Mouse (Mus musculus) midbrain, postnatal 0 days (tissue): ENCODE data around the gene Tex37. TPM values are rescaled to one million over a fixed set of nuclear protein-coding genes. Genes with fewer than 3 reads are reported as not detected.

Experiments
- ATAC-seq: fragments of 200-750 bp; cut with Nextera tagmentation; 2 replicates; pipeline ENCODE4 v1.8.0; 2017; ENCODE audit warnings: moderate number of reproducible peaks, mild to moderate bottlenecking, moderate TSS enrichment, moderate library complexity; ENCODE audit not compliant: low FRiP score
- DNase-seq: peaks from one replicate; pipeline ENCODE4 v3.0.0-alpha.2; 2015; ENCODE audit warnings: low spot score
- H3K27ac ChIP-seq: fragments of 300-500 bp; sonication (generic); 2 replicates; pipeline ENCODE4 v1.5.1; 2014; ENCODE audit warnings: low read depth, mild to moderate bottlenecking, low read length, mixed read lengths
- H3K27me3 ChIP-seq: fragments of 300-500 bp; sonication (generic); 2 replicates; pipeline ENCODE4 v1.6.1; 2014; ENCODE audit warnings: low read length, control low read depth, mixed read lengths; ENCODE audit not compliant: insufficient read depth
- H3K36me3 ChIP-seq: fragments of 300-500 bp; sonication (generic); 2 replicates; pipeline ENCODE4 v1.6.1; 2014; ENCODE audit warnings: low read length, control low read depth, mixed read lengths; ENCODE audit not compliant: insufficient read depth
- H3K4me1 ChIP-seq: fragments of 300-500 bp; sonication (generic); 2 replicates; pipeline ENCODE4 v1.6.1; 2014; ENCODE audit warnings: mild to moderate bottlenecking, control low read depth, antibody characterized with exemption, low read length, mixed read lengths; ENCODE audit not compliant: insufficient read depth
- H3K4me2 ChIP-seq: fragments of 300-500 bp; sonication (generic); 2 replicates; pipeline ENCODE4 v1.6.1; 2014; ENCODE audit warnings: low read depth, mild to moderate bottlenecking, low read length, mixed read lengths; ENCODE audit not compliant: poor library complexity, severe bottlenecking
- H3K4me3 ChIP-seq: fragments of 300-500 bp; sonication (generic); 2 replicates; pipeline ENCODE4 v1.5.1; 2014; ENCODE audit warnings: low read depth, mild to moderate bottlenecking, low read length, moderate library complexity
- H3K9ac ChIP-seq: fragments of 300-500 bp; sonication (generic); replicated peaks from 2 replicates; pipeline ENCODE4 v1.6.1; 2014; ENCODE audit warnings: mild to moderate bottlenecking, low read length, moderate library complexity, mixed read lengths; ENCODE audit not compliant: poor library complexity, severe bottlenecking
- H3K9me3 ChIP-seq: fragments of 300-500 bp; sonication (generic); 2 replicates; pipeline ENCODE4 v1.6.1; 2016; ENCODE audit warnings: low read length, control low read depth
- CTCF ChIP-seq: IDR thresholded peaks from 2 replicates; pipeline ENCODE4 v1.5.1; 2016; ENCODE audit warnings: antibody characterized with exemption, mild to moderate bottlenecking
- WGBS: fragments of 180-500 bp; shearing (Covaris S2); extraction: QIAGEN DNeasy Blood & Tissue Kit; methylation state at CpG from one replicate; pipeline ENCODE4 v1.1.7; 2014; 5-methylcytosine and 5-hydroxymethylcytosine counted together
- polyA plus RNA-seq: library from polyadenylated mRNA; unstranded; fragments of >200 nt; fragmentation: Nextera tagmentation; extraction: Ambion mirVana; gene quantifications from 2 replicates; pipeline ENCODE4 v1.2.1, GENCODE M21; 2015
- total RNA-seq: library from RNA; depleted of rRNA; stranded (reverse); fragments of >200 nt; gene quantifications from 2 replicates; pipeline ENCODE4 v1.2.3, GENCODE M21; 2014

The Tex37 gene
- total and polyA plus RNA-seq, 2 experiments from 2014 or later: not detected

DNA sequence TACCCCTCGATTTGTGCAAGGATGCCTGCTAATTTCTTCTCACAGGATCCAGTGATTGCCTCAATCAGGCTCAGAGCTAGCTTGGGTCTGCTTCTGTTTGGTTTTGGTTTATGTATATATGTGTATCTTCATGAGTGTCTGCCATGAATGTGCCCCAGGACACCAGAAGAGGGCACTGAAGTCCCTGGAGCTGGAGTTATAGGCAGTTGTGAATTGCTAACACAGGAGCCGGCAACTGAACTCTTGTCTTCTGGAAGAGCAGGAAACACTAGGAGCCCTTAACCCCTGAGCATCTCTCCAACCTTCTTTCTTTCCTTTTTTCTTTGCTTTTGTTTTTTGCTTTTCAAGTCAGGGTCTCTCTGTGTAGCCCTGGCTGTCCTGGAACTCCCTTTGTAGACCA lies 13.1 kb upstream of the Tex37 start:
- 91% methylated on average over 2 of the region's 2 CpGs for whole genome bisulfite sequencing
- DNase-seq: no peak
- no peaks in the 10 kb centered on the region for H3K36me3 ChIP-seq
- no peak for TF ChIP-seq CTCF
- no peak for ATAC-seq
- H3K27ac ChIP-seq: no peak overlapping the region
- H3K4me3 ChIP-seq: no peak overlapping the region
- H3K4me1 ChIP-seq: no peaks in the 10 kb centered on the region
- no peak overlapping the region for H3K9ac ChIP-seq
- no peaks in the 10 kb centered on the region for H3K9me3 ChIP-seq
- no peaks in the 10 kb centered on the region for H3K27me3 ChIP-seq
- no peak overlapping the region for H3K4me2 ChIP-seq

GRCm38 (mm10) chr6:70921274-70922074 lies 2.7 kb upstream of the Tex37 start:
- Histone ChIP-seq H3K36me3 (no peaks in the 10 kb centered on the region), H3K4me2 (peak overlapping the region; percentile 34; the same call in 1 of the 2 replicates), H3K27ac (peak overlapping the region; percentile 18; the same call in 1 of the 2 replicates), H3K9ac (0 out of 2 replicates have a peak overlapping the region, but pooled peaks have one; percentile 15), H3K27me3 (no peaks in the 10 kb centered on the region), H3K9me3 (no peaks in the 10 kb centered on the region), H3K4me1 (peaks cover 7% of the 10 kb centered on the region; the same call in 1 of the 2 replicates), H3K4me3 (no peak overlapping the region)
- TF ChIP-seq CTCF: peak; percentile 87
- ATAC-seq: peak; percentile 74
- WGBS: 5% methylated on average over 22 of the region's 22 CpGs
- peak; percentile 69 for DNase-seq

DNA sequence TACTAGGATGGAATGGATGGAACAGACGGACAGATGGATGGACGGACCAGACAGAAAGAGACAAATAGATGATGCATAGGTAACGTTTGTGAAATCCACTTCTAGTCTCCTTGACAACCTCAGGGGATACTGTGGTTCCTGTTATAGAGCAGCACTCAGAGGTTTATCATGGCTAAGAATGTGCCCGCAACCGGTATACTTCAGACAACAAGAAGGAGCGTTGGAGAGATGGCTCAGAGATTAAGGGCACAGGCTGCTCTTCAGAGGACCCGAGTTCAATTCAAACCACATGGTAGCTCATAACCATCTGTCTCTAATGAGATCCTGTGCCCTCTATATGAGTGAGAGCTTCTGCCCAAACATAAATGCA lies 6.3 kb downstream of the Tex37 start:
- 0 out of 2 replicates have a peak overlapping the region, but pooled peaks have one; percentile 19 for H3K9ac ChIP-seq
- H3K36me3 ChIP-seq: no peaks in the 10 kb centered on the region
- H3K27me3 ChIP-seq: no peaks in the 10 kb centered on the region
- H3K9me3 ChIP-seq: no peaks in the 10 kb centered on the region
- no peak overlapping the region for H3K27ac ChIP-seq
- no peaks in the 10 kb centered on the region for H3K4me1 ChIP-seq
- ATAC-seq: peak; percentile 11
- 62% methylated on average over 7 of the region's 7 CpGs for WGBS
- peak overlapping the region; percentile 20 for H3K4me3 ChIP-seq
- peak overlapping the region; percentile 36 for H3K4me2 ChIP-seq
- no peak for TF ChIP-seq CTCF
- DNase-seq: no peak

- DNase-seq: peak; percentile 55
- no peaks in the 10 kb centered on the region; the same call in 1 of the 2 replicates for H3K36me3 ChIP-seq
- peak overlapping the region; percentile 36 for H3K4me2 ChIP-seq
- ATAC-seq: peak; percentile 71
- H3K4me3 ChIP-seq: peak overlapping the region; percentile 20
- TF ChIP-seq CTCF: no peak
- H3K4me1 ChIP-seq: no peaks in the 10 kb centered on the region
- H3K27ac ChIP-seq: no peak overlapping the region
- H3K27me3 ChIP-seq: no peaks in the 10 kb centered on the region
- H3K9ac ChIP-seq: 0 out of 2 replicates have a peak overlapping the region, but pooled peaks have one; percentile 19
- no peaks in the 10 kb centered on the region for H3K9me3 ChIP-seq
- 13% methylated on average over 20 of the region's 20 CpGs for whole genome bisulfite sequencing
Observed at GRCm38 (mm10) chr6:70911668-70912395, 6.9 kb downstream of the Tex37 start.

DNA sequence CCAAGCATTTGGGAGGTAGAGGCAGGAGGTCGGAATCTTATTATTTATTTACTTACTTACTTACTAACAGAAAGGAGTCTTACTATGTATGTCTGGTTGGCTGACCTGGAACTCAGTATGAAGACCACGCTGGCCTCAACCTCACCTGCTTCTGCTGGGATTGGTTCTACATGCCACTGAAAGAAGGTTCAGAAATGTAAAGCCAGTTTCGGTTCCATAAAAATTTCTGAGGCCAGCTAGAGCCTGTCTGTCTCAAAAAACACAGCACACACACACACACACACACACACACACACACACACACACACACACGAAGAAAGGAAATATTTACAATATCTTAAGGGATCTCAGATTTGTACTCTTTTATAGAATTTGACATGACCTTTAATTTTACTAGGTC lies 8.4 kb downstream of the Tex37 start:
- ATAC-seq (no peak), DNase-seq (no peak)
- H3K4me1 ChIP-seq: no peaks in the 10 kb centered on the region
- H3K27ac ChIP-seq: no peak overlapping the region
- H3K36me3 ChIP-seq: peaks cover 10% of the 10 kb centered on the region; the same call in 1 of the 2 replicates
- H3K9ac ChIP-seq: no peak overlapping the region
- H3K27me3 ChIP-seq: no peaks in the 10 kb centered on the region
- no peak overlapping the region for H3K4me2 ChIP-seq
- WGBS: 77% methylated on average over 4 of the region's 4 CpGs
- no peaks in the 10 kb centered on the region for H3K9me3 ChIP-seq
- TF ChIP-seq CTCF: no peak
- H3K4me3 ChIP-seq: no peak overlapping the region

DNA sequence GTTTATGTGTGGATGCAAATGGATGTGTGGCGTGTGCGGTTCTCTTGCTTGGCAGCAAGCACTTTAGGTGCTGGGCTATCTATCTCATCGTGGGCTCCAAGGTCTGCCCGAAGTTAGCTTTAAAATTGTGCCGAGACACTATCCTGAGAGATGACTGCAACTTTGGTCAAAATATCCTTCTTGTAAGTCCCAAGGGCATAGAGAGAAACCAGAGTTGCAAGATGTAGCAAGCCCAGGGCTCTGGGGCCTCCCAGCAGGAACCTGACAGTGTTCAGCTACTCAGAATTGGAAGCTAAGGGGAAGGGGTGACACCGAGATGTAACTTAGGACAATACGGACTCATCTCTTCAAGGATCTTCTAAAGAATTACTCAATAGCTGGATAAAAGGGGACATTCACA lies 9.2 kb downstream of the Tex37 start:
- H3K27ac ChIP-seq: no peak overlapping the region
- no peak for TF ChIP-seq CTCF
- DNase-seq (no peak), ATAC-seq (no peak)
- no peaks in the 10 kb centered on the region for H3K4me1 ChIP-seq
- H3K9me3 ChIP-seq: no peaks in the 10 kb centered on the region
- H3K36me3 ChIP-seq: peaks cover 10% of the 10 kb centered on the region; the same call in 1 of the 2 replicates
- no peak overlapping the region for H3K9ac ChIP-seq
- no peaks in the 10 kb centered on the region for H3K27me3 ChIP-seq
- no peak overlapping the region for H3K4me3 ChIP-seq
- WGBS: 88% methylated on average over 7 of the region's 7 CpGs
- no peak overlapping the region for H3K4me2 ChIP-seq
